Comparison of ENCODE assay signal across 8 mouse cellular contexts in genomic region chr6:71826869-71827268, GRCm38 (mm10). TPM values are rescaled to one million over a fixed set of nuclear protein-coding genes. Genes with fewer than 3 reads are reported as not detected.
DNase-seq lines count a peak whose midpoint lies in the region; ATAC-seq and TF ChIP-seq lines count a peak whose summit lies in the region.

TSS of gene Mrpl35 (minus strand) at chr6:71826969.

- ATAC-seq in lung, embryonic 16.5 days (ENCODE audit: low read depth), result no peak
- no peak for ATAC-seq in embryonic facial prominence, embryonic 12.5 days (ENCODE audit: insufficient number of reproducible peaks, insufficient read depth, low FRiP score, low TSS enrichment)
- ATAC-seq in limb, embryonic 14.5 days (ENCODE audit: low FRiP score, low read depth), result no peak

- no peak within 1 kb of the TSS for H3K9ac ChIP-seq in lung, embryonic 16.5 days (ENCODE audit: low read length)
- no peak within 1 kb of the TSS for H3K9ac ChIP-seq in embryonic facial prominence, embryonic 12.5 days
- no peak within 1 kb of the TSS for H3K9ac ChIP-seq in limb, embryonic 14.5 days (ENCODE audit: low read depth, low read length, severe bottlenecking)

- no peaks in the 10 kb centered on the region for H3K9me3 ChIP-seq in lung, embryonic 16.5 days (ENCODE audit: control insufficient read depth, low read length)
- H3K9me3 ChIP-seq in embryonic facial prominence, embryonic 12.5 days, result no peaks in the 10 kb centered on the region
- H3K9me3 ChIP-seq in limb, embryonic 14.5 days (ENCODE audit: control insufficient read depth, low read length), result no peaks in the 10 kb centered on the region

- peaks cover 4% of the 10 kb centered on the region for H3K4me1 ChIP-seq in lung, embryonic 16.5 days (replicated peaks; ENCODE audit: control insufficient read depth, insufficient read depth, low read length)
- H3K4me1 ChIP-seq in embryonic facial prominence, embryonic 12.5 days, result peaks cover 9% of the 10 kb centered on the region
- H3K4me1 ChIP-seq in limb, embryonic 14.5 days (ENCODE audit: control insufficient read depth, insufficient read depth, low read length), result peaks cover 5% of the 10 kb centered on the region

- H3K36me3 ChIP-seq in lung, embryonic 16.5 days (ENCODE audit: control insufficient read depth, insufficient read depth, low read length), result no peaks in the 10 kb centered on the region
- H3K36me3 ChIP-seq in embryonic facial prominence, embryonic 12.5 days, result no peaks in the 10 kb centered on the region
- no peaks in the 10 kb centered on the region for H3K36me3 ChIP-seq in limb, embryonic 14.5 days (ENCODE audit: control insufficient read depth, insufficient read depth, low read length)

- intact Hi-C loops in heart, postnatal 25 days (cut with DNase I), result no loop called here

- no peaks in the 10 kb centered on the region for H3K27me3 ChIP-seq in lung, embryonic 16.5 days (ENCODE audit: control insufficient read depth, insufficient read depth, low read depth, low read length)
- no peaks in the 10 kb centered on the region for H3K27me3 ChIP-seq in embryonic facial prominence, embryonic 12.5 days
- H3K27me3 ChIP-seq in limb, embryonic 14.5 days (ENCODE audit: control insufficient read depth, insufficient read depth, low read length), result no peaks in the 10 kb centered on the region

- no peak within 1 kb of the TSS for H3K4me3 ChIP-seq in lung, embryonic 16.5 days (ENCODE audit: low read length)
- H3K4me3 ChIP-seq in embryonic facial prominence, embryonic 12.5 days, result no peak within 1 kb of the TSS
- H3K4me3 ChIP-seq in limb, embryonic 14.5 days (replicated peaks; ENCODE audit: low read length), result no peak within 1 kb of the TSS

- H3K27ac ChIP-seq in lung, embryonic 16.5 days (ENCODE audit: low read length), result no peak within 1 kb of the TSS
- no peak within 1 kb of the TSS for H3K27ac ChIP-seq in embryonic facial prominence, embryonic 12.5 days
- H3K27ac ChIP-seq in limb, embryonic 14.5 days (replicated peaks; ENCODE audit: low read depth, low read length), result no peak within 1 kb of the TSS

- 24% methylated on average over 1 of the region's 1 CpGs for WGBS in lung, embryonic 16.5 days
- WGBS in embryonic facial prominence, embryonic 12.5 days, result 35% methylated on average over 1 of the region's 1 CpGs
- 38% methylated on average over 1 of the region's 1 CpGs for WGBS in limb, embryonic 14.5 days

- H3K4me2 ChIP-seq in lung, embryonic 16.5 days (ENCODE audit: low read depth, low read length), result no peak within 1 kb of the TSS
- H3K4me2 ChIP-seq in embryonic facial prominence, embryonic 12.5 days (replicated peaks), result no peak within 1 kb of the TSS
- no peak within 1 kb of the TSS for H3K4me2 ChIP-seq in limb, embryonic 14.5 days (replicated peaks; ENCODE audit: low read depth, low read length, severe bottlenecking)

- DNase-seq in lung, postnatal 14 days, result no peak
- no peak for DNase-seq in heart, postnatal 25 days (ENCODE audit: low spot score)
- DNase-seq in limb, embryonic 14.5 days (ENCODE audit: low spot score), result no peak
- no peak for DNase-seq in ovary, postnatal 14 days (ENCODE audit: low spot score)
- DNase-seq in retina, embryonic 14.5 days (ENCODE audit: low spot score), result no peak
- no peak for DNase-seq in thymus, postnatal 10 days (ENCODE audit: low spot score in 2 of 2)

- TF ChIP-seq POLR2A in limb, embryonic 14.5 days (IDR thresholded peaks at IDR 0.05; ENCODE audit: borderline replicate concordance, extremely low read depth, insufficient read depth, insufficient read length), result no peak

RNA-seq across cellular contexts. Expression of gene Mrpl35, which starts in this region (rescaled TPM):
- 54.2 and 59.4 TPM in 2 replicates for polyA plus RNA-seq in lung, embryonic 16.5 days (2015; fragmentation: Nextera tagmentation; extraction: Ambion mirVana)
- polyA plus RNA-seq in embryonic facial prominence, embryonic 12.5 days (2016; fragmentation: Nextera tagmentation; extraction: Ambion mirVana), result 55.5 and 57.5 TPM in 2 replicates
- total RNA-seq in heart, postnatal 25 days (2021), result 10 to 100 TPM; 54.6 to 58.2 TPM
- polyA plus RNA-seq in limb, embryonic 14.5 days (2012; rRNA removed), result 13.3 and 20.4 TPM in 2 replicates
- 64.3 and 64.9 TPM in 2 replicates for polyA plus RNA-seq in limb, embryonic 14.5 days (2014; fragmentation: Nextera tagmentation; extraction: Ambion mirVana)
